Mouse (Mus musculus): ENCODE results near the gene Gdi2.

DNA sequence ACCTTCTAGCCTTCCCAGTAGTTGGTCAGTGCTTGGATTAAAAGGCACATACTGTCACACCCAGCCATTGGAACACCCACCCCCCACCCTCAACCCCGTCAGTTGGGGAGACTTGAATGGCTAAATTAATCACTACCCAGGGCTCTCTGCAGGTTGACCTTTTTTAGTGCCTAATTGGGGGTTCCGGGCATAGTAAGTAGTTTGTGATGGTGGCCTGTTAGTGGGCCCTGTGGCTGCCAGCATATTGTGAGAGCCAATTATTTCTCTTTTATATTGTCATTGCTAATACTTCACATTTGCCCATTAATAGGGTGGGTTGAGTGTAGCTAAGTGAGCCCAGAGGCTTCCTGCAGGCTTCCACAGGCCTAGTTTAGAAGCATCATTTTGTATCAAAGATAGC, 2.3 kb downstream of the Gdi2 start:
- TF ChIP-seq FLI1 (IDR thresholded peaks at IDR 0.05; ENCODE audit: low read length) (no peak), GATA1 (IDR thresholded peaks at IDR 0.05; ENCODE audit: borderline replicate concordance, low read length) (no peak)
